Mouse (Mus musculus): ENCODE data around the gene Eps15.

DNA sequence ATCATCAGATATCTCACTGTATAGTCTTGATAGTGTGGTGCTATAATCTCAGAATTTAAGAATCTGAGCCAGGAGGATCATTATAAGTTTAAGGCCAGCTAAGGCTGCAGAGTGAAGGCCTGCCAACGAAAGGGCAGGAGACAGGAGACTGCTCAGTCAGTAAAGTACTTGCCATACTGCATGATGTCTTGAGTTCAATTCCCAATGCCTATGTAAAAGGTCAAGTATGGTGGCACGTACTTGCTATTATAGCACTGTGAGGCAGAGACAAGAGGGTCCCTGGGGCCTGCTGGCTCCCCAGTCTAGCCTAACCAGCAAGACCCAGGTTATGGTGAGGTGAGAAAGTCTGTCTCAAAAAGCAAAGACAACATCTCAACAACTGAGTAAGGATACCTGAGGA, 45.9 kb upstream of the Eps15 start, which contains the start of gene Calr4:
- TF ChIP-seq CTCF (IDR thresholded peaks at IDR 0.05; ENCODE audit: extremely low read depth, insufficient read depth, insufficient read length, insufficient replicate concordance) (no peak), POLR2A (IDR thresholded peaks at IDR 0.05; ENCODE audit: low read depth, low read length) (no peak)
